Mouse (Mus musculus) megakaryocyte, adult 5-6 weeks (primary cell): ENCODE results near the gene Fyb. TPM values are rescaled to one million over a fixed set of nuclear protein-coding genes. Genes with fewer than 3 reads are reported as not detected.
"Not testable (repeated sequence)": the region's sequence is repeated elsewhere in the genome, so short reads cannot be mapped to it uniquely, and the experiment has no call there.

Experiments
- ATAC-seq: 2 replicates; pipeline ENCODE4 v1.8.0; 2016; ENCODE audit warnings: mild to moderate bottlenecking, inconsistent platforms; ENCODE audit not compliant: poor library complexity, severe bottlenecking
- total RNA-seq, 2 experiments: library from RNA; stranded (forward) in 1 of 2; stranded (reverse) in 1 of 2; fragments of 153-499, 151-499 nt in 1 of 2; fragments of 221-1000, 200-1000 nt in 1 of 2; gene quantifications; 2 replicates each; pipeline versions ENCODE4 v1.2.3 to v1.2.4; 2015 to 2017

The Fyb gene
- total RNA-seq, 2 experiments from 2014 or later = 128 to 319 TPM

DNA sequence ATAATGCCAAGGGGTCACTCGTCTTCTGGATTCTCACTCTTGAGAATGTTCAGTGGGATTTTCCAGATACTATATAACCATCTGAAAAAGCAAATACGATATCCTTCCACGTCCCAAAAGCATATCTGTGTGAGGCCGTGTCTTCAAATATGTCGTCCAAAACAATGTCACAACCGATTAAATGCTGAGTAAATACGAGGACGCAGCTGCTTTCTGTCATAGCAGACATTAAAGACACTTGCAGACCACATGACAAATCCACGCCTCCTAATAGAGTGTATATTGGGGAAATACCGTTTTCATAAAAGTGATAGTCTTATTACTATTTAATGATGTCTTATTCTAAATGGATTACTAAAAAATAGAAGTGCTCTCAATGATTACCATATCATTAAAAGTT is 38.0 kb downstream of the Fyb start:
- no peak for ATAC-seq

DNA sequence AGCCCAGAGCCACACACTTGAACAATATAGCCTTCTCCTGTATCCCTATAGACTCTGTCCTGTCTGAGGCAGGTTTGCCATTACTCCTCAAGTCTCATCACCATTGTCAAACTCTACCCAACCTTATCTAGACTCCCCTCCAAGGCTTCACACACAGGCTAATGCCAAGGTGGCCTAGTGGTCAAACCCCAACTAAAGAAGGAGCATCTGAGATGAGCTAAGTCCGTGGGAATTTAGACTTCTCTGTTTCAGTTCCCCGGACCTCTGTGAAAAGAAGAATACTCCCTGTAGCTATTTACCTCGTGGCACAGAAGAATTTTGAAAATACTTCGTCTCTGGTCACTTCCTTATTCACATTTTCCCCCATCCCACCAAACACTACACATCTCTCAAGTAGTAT is 39.5 kb downstream of the Fyb start:
- ATAC-seq = peak; percentile 69

DNA sequence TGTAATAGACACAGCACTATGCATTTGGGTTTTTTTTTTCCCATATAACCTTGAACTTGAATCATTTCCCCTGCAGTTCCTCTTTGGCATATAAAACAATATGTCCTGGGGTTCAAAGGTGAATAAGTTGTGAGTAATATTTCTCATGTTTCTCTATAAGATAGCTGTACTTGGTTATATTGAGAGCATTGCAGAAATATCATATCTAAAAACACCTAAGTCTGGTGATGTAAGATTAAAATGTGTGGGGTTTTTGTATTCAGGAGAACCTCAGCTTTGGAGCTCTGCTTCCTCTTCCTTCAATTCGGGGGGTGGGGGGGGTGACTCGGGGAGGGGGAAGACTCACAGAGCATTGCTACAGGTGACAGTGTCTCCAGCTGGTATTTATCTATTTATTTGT is 40.0 kb downstream of the Fyb start:
- ATAC-seq = no peak

GRCm38 (mm10) chr15:6564977-6565421 is 42.3 kb downstream of the Fyb start:
- peak; percentile 65 for ATAC-seq

- ATAC-seq = no peak
Measured at GRCm38 (mm10) chr15:6565873-6566272, 43.2 kb downstream of the Fyb start.

- no peak for ATAC-seq
Measured at GRCm38 (mm10) chr15:6567993-6568392, 45.3 kb downstream of the Fyb start.

- no peak for ATAC-seq
Measured at GRCm38 (mm10) chr15:6568605-6569004, 46.0 kb downstream of the Fyb start.

GRCm38 (mm10) chr15:6569074-6569473 is 46.4 kb downstream of the Fyb start:
- peak; percentile 74 for ATAC-seq

GRCm38 (mm10) chr15:6570164-6570861 is 47.7 kb downstream of the Fyb start:
- no peak for ATAC-seq

DNA sequence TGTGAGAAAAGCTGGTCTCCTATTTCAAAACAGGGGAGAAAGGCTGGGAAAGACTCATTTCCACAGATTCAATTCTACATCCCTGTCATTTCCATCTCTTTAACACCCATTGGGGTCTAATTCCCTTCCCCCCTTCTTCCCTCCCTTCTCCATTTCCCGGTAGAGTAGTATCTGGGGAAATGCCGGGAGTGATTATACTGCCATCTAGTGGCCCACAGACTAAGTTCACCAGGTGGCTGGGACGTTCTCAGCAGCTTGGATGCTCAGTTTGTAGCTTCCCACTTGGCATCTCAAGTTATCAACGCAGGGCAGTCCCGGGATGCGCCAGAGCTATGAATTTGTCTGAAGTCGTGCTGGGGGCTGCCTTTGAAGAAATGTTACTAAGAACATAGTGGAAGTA is 48.2 kb downstream of the Fyb start:
- peak; percentile 44 for ATAC-seq

DNA sequence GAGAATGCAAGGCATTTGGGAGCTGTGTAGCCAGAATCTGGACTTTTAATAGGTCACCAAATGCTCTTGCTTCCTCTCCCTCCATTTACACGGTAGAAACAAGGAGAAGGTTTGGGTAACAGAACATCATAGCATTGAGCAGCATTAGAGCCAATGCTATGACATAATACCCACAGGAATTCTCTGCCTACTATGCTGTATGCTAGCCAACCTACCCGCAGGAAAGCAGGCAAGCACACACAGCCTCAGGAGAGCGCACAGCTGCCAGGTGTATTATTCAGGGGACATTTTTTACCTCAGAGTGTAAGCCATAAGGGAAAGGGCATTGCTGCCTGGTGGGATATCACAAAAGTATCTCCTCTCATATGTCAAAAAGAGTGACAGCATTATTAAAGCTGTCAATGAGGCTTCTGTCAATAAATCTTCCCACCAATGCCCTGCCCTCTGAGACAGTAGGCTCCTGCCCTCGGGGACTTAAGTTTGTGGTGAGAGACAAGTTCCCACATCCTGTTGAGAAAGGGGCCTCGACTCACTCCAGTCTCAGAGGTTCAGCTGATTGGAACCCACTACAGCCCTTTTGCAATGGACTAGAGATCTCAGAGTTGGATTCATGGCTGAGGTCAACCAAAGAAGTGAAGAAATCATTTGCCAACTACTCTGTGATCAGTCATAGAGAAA is 51.8 kb downstream of the Fyb start:
- ATAC-seq = peak; percentile 79

- ATAC-seq = peak; percentile 63
Measured at GRCm38 (mm10) chr15:6577971-6578370, 55.3 kb downstream of the Fyb start.

DNA sequence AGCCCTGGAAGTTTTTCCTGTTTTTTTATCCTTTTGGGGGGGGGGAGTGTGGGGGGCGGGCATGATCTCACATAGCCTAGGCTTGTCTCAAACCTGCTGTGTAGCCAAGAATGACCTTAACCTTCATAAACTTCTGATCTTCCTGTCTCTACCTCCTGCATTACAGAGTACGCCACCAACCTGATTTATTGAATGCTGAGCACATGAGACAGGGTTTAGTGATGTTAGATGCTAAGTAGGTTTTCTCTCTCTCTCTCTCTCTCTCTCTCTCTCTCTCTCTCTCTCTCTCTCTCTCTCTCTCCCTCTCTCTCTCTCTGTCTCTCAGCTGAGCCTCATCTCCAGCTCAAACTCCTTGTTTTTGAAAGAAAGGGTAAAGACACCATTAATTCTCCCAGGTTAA is 56.0 kb downstream of the Fyb start:
- ATAC-seq = no peak

GRCm38 (mm10) chr15:6579194-6579768 is 56.6 kb downstream of the Fyb start:
- peak; percentile 47 for ATAC-seq

DNA sequence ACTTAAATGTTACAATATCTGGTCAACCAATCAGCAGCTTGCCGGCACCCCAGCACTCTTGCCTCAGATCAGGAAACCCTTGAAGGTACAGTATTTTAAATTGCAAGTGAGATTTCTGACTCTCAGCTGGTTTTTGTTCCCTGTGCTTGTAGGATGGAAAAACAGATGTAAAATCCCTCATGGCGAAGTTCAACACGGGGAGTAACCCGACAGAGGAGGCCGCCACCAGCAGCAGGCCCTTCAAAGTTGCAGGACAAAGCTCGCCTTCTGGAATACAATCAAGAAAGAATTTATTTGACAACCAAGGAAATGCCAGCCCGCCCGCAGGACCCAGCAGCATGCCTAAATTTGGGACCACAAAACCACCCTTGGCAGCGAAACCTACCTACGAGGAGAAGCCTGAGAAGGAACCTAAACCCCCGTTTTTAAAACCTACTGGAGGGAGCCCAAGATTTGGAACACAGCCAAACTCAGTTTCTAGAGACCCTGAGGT is 57.2 kb downstream of the Fyb start:
- peak; percentile 78 for ATAC-seq

DNA sequence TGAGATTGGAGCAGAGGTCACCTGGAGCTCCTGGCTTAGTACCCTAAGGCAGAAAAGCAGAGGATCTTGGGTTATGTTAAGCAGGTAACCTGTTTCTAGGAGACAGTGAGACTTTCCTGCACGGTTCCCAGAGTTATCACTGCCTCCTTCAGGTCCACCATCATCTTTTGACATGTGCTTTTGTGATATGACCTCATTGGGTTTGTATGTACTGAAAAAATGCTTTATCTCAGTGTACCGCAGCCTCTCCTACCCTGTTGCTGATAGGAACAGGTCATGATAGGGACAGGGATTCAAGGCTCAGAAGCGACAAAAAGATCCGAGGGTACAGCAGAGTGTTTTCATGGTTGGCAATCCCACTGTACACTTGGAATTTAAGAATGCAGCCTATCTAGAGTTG is 62.0 kb downstream of the Fyb start:
- no peak for ATAC-seq

DNA sequence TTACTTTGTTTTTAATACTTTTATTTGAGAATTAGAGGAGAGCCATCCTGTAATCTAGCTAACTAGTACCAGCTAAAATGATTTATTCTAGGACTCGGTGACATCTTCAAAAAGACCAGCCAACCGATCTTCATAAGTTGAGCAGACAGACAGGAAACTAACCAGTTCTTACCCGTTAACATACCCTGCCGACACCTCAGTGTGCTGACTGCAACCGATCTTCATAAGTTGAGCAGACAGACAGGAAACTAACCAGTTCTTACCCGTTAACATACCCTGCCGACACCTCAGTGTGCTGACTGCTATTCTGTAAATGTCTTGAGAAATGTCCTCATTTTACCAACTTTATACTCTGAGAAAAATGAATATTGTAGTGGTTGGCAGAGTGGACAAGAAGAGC is 63.7 kb downstream of the Fyb start:
- ATAC-seq = not testable (repeated sequence)

GRCm38 (mm10) chr15:6587526-6587925 is 64.9 kb downstream of the Fyb start:
- no peak for ATAC-seq

DNA sequence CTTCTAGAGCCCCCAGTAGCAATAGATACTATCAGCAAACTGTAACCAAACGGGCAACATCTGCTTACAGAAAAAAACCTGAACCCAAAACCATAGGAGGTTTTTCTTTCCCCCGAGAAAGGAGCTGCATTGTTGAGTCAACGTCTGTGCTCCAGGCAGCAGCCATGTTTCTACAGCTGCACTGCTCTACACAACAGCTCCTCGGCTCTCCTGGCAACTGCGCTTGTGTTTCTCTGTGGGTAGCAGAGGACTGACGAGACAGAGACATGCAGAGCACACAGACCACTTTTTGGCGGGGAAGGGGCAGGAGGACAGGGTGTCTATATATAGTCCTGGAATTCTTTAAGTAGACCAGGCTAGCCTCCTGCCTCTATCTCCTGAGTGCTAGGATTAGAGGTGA is 65.5 kb downstream of the Fyb start:
- ATAC-seq = 0 out of 2 replicates have a peak, but pooled peaks have one; percentile 14

DNA sequence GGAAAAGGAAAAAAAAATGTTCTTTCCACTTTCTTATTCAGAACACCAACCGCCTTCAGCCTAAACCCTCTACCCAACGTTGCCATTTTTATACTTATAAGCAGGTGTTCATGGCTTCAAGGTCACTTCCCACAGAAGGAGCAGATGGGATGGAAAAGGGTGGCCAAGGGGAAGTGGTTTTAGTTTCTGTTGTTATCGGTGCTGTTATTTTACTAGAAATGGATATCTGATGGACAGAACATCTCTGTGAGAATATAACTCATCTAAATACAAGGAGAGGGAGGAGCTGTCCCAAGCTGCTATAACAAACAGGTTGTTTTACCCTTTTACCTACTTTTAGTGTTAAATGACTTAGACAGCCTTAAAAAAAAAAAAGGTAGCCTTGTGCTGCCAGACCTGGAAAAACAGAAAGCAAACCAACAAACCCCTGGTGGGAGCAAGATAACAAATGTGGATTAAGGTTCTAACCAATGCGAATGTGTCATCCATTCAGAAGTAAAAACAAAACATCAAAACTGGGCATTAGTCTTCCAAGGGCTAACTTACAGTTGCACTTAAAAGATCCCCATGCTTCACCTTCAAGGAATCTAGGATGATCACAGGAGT is 68.3 kb downstream of the Fyb start:
- no peak for ATAC-seq

GRCm38 (mm10) chr15:6591527-6591926 is 68.9 kb downstream of the Fyb start:
- no peak for ATAC-seq
